Mouse (Mus musculus) G1E-ER4 (cell line): ENCODE results near the gene Cux1. TPM values are rescaled to one million over a fixed set of nuclear protein-coding genes. Genes with fewer than 3 reads are reported as not detected.

Experiments used
- GATA1 ChIP-seq: IDR thresholded peaks from one replicate; pipeline ENCODE4 v1.8.0; 2012; ENCODE audit warnings: low read length, inconsistent platforms
- polyA plus RNA-seq: library from polyadenylated mRNA; stranded (reverse); fragments of >175 nt; gene quantifications from 2 replicates; pipeline ENCODE4 v1.2.3, GENCODE M21; 2012

Gene Cux1
- polyA plus RNA-seq, 1 experiment: not detected

DNA sequence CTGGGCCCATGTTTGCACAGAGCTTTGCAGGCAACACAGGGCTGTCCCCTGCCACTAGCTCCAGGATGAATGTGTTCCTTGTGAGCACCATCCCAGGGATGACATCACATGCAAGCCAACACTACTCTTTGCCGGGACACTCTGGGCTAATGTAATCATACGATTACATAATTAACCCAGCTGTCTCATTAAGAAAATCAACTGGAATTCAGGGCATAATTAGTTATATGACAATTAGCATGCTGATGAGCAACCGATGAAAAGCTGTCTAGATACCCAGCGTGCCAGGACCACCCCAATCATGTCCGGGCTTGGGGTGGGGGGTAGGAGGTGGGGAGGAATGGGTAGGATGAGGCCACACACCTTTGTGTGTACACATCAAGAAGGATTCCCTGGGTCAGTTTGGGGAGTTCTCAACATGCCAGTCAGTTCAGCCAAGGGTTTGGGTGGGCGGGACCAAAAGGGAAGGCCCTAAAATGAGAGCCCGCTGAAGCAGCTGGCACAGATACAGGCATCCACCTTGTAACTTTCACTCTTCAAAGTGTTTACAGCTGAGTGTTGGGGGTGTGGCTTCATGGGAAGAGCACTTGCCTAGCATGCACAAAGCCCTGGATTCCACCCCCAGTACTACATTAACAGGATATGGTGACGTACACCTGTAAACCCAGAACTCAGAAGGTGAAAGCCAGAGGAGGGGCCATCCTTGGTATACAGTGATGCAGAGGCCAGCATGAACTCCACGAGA, 184.9 kb downstream of the Cux1 start:
- no peak for TF ChIP-seq GATA1

DNA sequence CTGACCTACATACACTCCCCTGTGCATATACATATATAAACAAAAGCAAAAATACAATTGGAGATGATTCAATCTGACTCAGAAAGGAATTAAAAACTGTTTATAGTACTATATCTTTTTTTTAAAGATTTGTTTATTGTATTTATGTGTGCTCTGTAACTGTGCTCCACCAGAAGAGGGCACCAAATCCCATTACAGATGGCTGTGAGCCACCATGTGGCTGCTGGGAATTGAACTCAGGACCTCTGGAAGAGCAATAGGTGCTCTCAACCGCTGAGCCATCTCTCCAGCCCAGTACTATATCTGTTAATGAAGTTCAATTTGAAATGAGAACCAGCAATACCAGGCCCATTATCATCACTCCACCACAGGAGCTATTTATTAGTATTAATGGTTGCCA, 187.9 kb downstream of the Cux1 start:
- TF ChIP-seq GATA1: no peak

DNA sequence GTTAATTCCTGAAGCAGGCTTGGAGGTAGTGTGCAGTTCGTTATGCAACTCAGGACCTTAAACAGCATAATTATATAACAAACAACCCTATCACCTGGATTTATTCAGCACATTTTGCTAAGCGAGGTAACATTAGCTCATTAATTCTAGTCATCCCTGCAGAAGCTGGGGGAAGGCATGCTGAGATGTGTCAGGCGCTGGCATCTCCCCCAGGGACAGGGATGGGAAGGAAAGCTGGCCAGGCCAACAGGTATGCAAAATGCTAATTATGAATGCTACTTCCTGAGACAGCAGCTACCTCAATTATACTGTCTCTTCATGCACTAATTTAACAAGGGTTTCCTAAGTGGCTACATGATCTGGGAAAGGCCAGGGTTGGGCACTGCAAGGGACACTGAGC, 190.2 kb downstream of the Cux1 start:
- TF ChIP-seq GATA1: no peak

DNA sequence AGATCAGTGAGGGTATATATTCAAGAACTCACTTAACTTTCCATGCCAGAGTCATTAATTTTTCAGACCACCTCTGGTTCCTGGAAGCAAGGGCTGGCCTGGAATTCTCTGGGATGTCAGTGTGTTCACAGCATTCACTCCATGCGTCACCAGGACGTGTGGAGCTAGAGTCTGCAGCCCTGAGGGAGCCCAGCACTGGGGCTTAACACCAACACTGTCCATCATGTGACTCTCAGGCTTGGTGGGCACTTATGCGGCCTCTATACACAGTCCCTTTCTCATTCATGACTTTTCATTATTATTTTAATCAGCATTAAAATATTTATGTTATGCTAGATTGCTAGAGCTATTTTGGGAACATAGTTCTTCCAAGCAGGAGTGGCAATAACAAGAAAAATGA, 191.9 kb downstream of the Cux1 start:
- no peak for TF ChIP-seq GATA1

DNA sequence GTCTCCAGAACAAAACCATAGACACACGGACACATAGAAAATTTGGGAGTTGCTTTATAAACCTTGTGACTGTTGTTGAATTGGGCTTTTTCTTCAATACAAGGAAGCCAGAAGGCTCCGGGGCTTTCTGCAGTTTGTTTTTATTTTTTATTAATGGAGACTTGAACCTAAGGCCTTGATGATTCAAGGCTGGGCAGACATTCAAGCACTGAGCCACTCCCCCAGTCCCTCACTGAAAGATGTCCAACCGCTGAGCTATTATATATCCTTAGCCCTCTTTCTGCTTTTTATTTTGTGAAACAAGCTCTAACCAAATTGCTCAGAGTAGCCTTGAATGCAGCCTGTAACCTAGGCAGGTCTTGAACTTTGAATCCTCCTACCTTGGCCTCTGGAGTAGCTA, 195.0 kb downstream of the Cux1 start:
- TF ChIP-seq GATA1: no peak

DNA sequence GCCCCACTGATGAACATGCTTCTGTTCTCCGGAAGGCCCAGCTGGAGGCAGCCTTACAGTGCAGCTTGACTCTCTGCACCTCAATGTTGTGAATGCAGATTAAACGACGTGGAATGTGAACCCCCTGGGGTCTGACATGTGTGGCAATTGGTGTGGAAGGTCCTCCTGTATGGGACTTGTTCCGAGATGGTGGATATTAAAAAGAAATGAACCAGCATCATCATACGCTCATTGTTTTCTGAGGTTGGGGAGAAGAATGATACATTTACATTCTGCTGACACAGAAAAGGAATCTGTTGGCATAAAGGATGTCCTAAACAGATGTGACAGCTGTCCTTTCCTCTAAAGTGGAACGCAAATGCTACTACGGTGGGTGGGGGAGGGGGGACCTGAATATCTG, 203.9 kb downstream of the Cux1 start:
- no peak for TF ChIP-seq GATA1

DNA sequence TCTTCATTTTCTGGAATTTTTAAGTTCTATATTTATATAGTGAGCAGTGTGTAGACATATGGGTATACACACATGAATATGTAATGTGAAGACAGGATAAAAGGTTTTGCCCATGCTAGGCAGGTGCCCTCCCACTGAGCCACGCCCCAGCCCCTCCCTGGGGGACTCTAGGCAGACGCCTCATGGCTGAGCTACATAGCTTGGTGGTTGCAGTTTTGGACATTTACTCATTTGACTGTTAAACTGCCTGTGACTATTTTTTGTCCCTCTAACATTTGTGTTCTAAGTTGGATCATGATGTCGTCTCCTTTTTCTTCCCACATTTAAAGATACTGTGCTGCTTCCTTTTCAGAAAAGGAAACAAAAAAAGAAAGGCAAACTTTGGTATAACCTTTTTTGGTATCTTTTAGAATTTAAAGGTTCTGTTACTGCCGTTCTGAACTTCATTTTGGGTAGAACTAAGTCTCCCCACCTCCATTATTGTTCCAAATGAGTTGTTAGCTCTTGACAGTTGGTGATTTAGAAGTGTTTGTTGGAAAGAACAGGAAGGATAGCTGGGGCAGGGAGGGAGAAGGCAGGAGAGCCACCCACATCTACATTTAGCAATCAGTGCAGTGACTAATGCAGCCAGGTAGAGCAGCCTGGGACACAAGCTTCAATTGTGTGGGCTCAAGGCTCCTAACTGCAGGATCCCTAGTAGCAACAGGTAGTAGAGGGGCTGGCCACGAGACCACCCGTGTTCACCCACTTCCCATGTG, 204.6 kb downstream of the Cux1 start:
- no peak for TF ChIP-seq GATA1

DNA sequence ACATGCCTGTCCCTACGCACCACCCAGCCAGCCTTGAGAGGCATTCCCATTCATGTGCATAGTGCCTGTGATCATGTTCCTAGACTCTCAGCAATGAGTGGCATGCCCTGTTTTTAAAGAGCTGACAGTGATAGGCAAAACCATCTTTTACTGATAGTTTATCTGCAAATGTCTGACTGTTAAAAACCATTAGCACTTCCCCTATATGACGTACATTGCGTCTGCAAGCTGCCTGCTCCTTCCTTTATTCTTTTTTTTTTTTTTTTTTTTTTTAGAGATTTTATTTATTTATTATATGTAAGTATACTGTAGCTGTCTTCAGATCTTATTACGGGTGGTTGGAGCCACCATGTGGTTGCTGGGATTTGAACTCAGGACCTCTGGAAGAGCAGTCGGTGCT, 205.3 kb downstream of the Cux1 start:
- no peak for TF ChIP-seq GATA1

DNA sequence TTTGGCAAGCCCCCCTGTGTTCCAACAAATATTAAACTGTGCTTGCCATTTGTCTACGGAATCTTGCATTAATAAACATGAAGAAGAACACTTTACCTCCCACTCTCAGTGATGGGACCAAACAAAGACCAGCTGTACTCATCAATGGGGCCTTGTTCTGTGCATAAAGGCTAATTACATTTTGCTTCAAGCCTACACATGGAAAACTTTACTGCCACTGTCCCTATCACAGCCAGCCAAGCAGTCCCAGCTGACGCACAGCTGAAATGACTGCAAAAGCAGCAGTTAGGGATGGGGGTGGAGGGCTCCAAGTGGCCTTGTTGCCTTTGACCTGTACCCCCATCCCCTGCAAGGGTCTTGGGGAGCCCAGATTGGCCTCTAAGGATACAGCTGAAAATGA, 210.1 kb downstream of the Cux1 start:
- TF ChIP-seq GATA1: no peak

DNA sequence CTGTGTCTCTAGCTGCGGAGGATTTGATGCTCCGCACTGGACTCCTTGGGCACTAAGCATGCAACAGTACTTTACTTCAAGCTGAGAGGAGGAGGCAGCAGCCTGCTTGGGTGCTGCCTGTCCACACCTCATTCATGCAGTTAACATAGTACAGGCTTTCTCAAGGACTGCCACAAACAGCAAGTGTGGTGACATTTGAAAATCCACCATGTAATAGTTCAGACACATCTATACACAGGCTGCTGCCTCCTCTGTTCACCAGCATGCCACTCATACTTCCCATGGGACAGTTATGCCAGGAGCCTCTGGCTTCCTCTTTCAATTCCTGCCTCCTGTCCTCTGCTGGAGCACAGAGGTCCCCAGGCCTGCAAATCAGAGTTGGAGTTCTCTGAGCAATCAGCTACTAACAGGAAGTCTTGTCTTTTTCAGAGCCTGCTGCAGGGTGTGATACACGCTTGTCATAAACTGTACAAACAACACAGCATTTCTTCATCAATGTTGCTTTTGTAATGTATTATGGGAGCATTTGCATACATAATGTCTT, 211.6 kb downstream of the Cux1 start:
- no peak for TF ChIP-seq GATA1

DNA sequence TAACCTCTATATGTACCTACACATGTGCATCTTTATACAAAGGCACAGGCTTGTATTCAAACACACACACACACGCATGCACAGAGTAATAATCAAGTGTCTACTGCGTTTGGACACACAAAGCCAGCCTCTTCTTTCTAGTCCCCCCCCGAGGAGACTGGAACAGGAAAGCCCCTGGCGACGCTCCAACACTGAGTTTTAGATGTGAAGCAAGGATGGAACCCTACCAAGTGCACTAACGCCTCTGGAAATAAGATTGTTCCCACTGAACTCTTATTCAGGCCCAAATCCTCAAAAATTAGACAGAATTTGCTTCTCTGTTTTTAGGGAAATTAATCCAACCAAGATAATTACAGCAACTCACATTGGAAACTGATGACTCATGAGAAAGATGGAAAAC, 212.6 kb downstream of the Cux1 start:
- no peak for TF ChIP-seq GATA1

DNA sequence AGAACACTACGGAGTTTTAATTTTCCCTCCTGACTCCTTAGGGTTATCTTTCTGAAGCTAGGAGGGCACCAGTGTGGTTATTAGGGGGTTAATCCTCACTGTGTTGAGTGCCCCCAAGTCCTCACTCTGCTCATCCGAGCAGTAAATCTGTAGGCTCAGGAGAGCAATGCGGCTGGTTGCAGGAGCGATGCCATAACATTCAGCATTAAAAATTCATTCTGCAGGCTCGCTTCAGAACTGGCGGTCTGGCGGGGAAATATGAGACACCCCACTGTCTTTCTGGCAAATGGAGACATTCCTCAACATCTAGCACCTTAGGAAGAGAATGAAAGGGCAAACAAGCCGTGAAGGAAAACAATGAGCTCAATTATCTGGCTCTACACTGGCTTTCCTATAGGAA, 214.2 kb downstream of the Cux1 start:
- TF ChIP-seq GATA1: no peak

DNA sequence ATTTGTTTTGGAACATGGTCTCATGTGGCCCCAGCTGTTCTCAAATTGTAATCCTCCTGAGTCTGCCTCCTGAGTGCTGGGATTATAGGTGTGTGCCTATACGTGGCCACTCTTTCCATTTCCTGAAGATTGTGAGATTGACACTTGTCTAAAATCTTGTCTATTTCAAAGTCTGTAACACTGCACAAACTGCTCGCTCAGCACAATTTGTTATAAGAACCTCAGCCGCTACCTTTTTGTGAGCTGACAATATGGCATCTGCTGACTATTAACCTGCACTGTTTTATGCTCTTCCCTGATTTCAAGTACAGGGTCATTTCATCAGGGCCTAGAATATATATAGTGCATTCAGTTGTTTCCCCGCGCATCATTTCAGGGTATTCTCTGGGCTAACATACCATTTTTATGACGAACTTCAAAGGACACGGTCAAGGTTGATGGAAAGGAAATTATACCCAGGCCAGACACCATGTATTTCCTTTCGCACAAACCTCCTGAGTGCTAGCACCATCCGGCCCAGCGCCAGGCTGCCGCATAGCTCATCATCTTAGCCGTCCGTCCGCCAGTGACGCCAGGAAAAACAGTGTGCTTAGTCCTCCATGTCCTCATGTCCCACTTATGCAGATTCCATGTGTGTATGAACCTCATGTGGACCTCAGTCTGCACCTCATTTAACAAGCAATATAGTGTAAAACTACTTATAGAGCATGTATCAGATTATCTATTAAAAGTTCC, 224.0 kb downstream of the Cux1 start:
- TF ChIP-seq GATA1: no peak

DNA sequence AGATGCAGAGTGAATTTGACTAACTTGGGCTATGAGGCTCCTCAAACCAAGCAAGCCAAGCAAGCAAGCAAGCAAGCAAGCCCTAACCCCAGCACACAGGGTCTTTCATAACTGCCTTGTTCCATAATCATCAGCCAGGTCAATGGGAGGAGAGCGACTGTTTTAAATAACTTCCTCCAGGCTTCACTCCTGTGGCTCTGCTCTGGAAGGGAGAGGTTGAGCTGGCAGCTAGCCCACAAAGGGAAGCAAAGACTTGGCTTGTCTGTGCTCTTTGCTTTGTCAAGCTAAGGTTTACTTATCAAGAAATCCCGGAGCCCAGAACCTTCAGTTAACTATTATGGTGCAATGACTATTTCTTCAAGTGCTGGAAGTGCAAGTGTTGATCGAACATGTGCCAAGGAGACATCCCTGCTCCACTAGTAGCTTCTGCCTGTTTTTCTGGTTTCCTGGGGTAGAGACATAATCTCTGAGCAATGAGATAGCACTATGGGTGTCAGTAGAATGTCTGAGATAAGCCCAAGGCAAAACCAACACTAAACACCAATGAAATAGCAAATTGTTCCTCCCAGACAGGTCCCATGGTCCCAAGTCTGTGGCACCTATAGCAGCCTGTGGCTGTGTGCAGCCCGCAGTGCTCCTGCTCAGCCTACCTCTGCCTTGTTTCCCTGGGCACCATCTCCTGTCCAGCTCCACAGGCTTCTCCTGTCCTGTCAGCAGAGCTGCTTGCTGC, 230.3 kb downstream of the Cux1 start:
- TF ChIP-seq GATA1: no peak

DNA sequence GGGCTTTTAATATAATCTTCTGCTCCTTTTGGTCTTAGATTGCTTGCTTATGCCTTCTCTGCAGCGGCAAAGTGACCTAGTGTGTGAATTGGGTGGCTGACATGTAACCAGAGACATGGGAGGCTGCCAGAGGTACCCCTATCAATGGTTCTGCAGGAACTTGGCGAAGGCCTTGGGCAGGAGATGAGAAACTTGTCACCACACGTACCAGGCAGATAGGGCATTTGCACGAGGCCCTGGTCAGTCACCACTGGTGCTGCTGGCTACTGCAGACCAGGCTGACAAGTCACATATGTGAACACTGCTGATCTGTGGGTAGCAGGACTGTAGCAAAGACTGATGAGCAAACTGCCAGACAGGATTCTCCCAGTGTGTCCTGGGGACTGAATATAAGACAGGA, 231.6 kb downstream of the Cux1 start:
- no peak for TF ChIP-seq GATA1
